Mouse (Mus musculus) A20 (cell line): Measurements from ENCODE around the gene Stk36.

Experiments used
- DNase-seq: peaks from one replicate; pipeline ENCODE4 v3.0.0-alpha.2; 2011; ENCODE audit warnings: low read depth, low spot score

Stk36 gene

GRCm38 (mm10) chr1:74601267-74601962, at the start of gene Stk36, which contains the start of gene Rnf25:
Stk36 (plus strand) TSS chr1:74601445.
Rnf25 (minus strand) TSS chr1:74601397.
- DNase-seq = peak; percentile 88

- peak; percentile 34 for DNase-seq
Measured at GRCm38 (mm10) chr1:74559061-74559460, 42.2 kb upstream of the Stk36 start.

GRCm38 (mm10) chr1:74565834-74566233, 35.4 kb upstream of the Stk36 start:
- DNase-seq = no peak

- DNase-seq = no peak
Measured at GRCm38 (mm10) chr1:74569739-74570719, 31.2 kb upstream of the Stk36 start.

GRCm38 (mm10) chr1:74582621-74583020, 18.6 kb upstream of the Stk36 start:
- no peak for DNase-seq

GRCm38 (mm10) chr1:74584616-74585398, 16.4 kb upstream of the Stk36 start:
- no peak for DNase-seq

GRCm38 (mm10) chr1:74587233-74587772, 13.9 kb upstream of the Stk36 start:
- no peak for DNase-seq

- peak; percentile 98 for DNase-seq
Measured at GRCm38 (mm10) chr1:74587773-74588445, 13.3 kb upstream of the Stk36 start, which contains the start of the genes Zfp142 and Bcs1l. Zfp142 (minus strand) TSS chr1:74588246. Bcs1l (plus strand) TSS chr1:74588289.

GRCm38 (mm10) chr1:74594434-74594833, 6.8 kb upstream of the Stk36 start:
- no peak for DNase-seq

GRCm38 (mm10) chr1:74600501-74601266, 561 bp upstream of the Stk36 start:
- DNase-seq = no peak

GRCm38 (mm10) chr1:74624183-74624582, 22.9 kb downstream of the Stk36 start:
- no peak for DNase-seq

GRCm38 (mm10) chr1:74626076-74626475, 24.8 kb downstream of the Stk36 start:
- DNase-seq = no peak

GRCm38 (mm10) chr1:74628001-74628400, 26.8 kb downstream of the Stk36 start:
- DNase-seq = no peak

- DNase-seq = no peak
Measured at GRCm38 (mm10) chr1:74632734-74633133, 31.5 kb downstream of the Stk36 start.

GRCm38 (mm10) chr1:74643524-74643923, 42.3 kb downstream of the Stk36 start:
- DNase-seq = no peak

- DNase-seq = peak; percentile 45
Measured at GRCm38 (mm10) chr1:74643926-74644325, 42.7 kb downstream of the Stk36 start.

- DNase-seq = peak; percentile 95
Measured at GRCm38 (mm10) chr1:74661448-74662195, 60.4 kb downstream of the Stk36 start, which contains the start of gene Ttll4. Ttll4 (plus strand) TSS chr1:74661745.

GRCm38 (mm10) chr1:74662253-74662865, 61.1 kb downstream of the Stk36 start:
- peak; percentile 63 for DNase-seq

- no peak for DNase-seq
Measured at GRCm38 (mm10) chr1:74665153-74665552, 63.9 kb downstream of the Stk36 start.
